Mouse (Mus musculus) hindbrain, embryonic 16.5 days (tissue): ENCODE results near the gene Atp1b2. TPM values are rescaled to one million over a fixed set of nuclear protein-coding genes. Genes with fewer than 3 reads are reported as not detected.

Source experiments
- ATAC-seq: fragments of 200-750 bp; cut with Nextera tagmentation; 2 replicates; pipeline ENCODE4 v1.8.0; 2017; ENCODE audit warnings: moderate TSS enrichment, moderate library complexity
- H3K27ac ChIP-seq: fragments of 300-500 bp; sonication (generic); 2 replicates; pipeline ENCODE4 v1.5.1; 2014; ENCODE audit warnings: low read depth, mild to moderate bottlenecking, control low read depth, low read length, moderate library complexity
- H3K27me3 ChIP-seq: fragments of 300-500 bp; sonication (generic); replicated peaks from 2 replicates; pipeline ENCODE4 v1.6.1; 2014; ENCODE audit warnings: low read length; ENCODE audit not compliant: control insufficient read depth, insufficient read depth
- H3K36me3 ChIP-seq: fragments of 300-500 bp; sonication (generic); 2 replicates; pipeline ENCODE4 v1.6.1; 2014; ENCODE audit warnings: mild to moderate bottlenecking, low read length, moderate library complexity, mixed read lengths; ENCODE audit not compliant: control insufficient read depth, insufficient read depth
- H3K4me1 ChIP-seq: fragments of 300-500 bp; sonication (generic); 2 replicates; pipeline ENCODE4 v1.6.1; 2014; ENCODE audit warnings: low read depth, low read length; ENCODE audit not compliant: control insufficient read depth, insufficient read depth
- H3K4me2 ChIP-seq: fragments of 300-500 bp; sonication (generic); 2 replicates; pipeline ENCODE4 v1.6.1; 2014; ENCODE audit warnings: mild to moderate bottlenecking, low read length, control low read depth, moderate library complexity
- H3K4me3 ChIP-seq: fragments of 300-500 bp; sonication (generic); 2 replicates; pipeline ENCODE4 v1.5.1; 2014; ENCODE audit warnings: mild to moderate bottlenecking, low read length, control low read depth, moderate library complexity
- H3K9ac ChIP-seq: fragments of 300-500 bp; sonication (generic); 2 replicates; pipeline ENCODE4 v1.6.1; 2014; ENCODE audit warnings: low read depth, mild to moderate bottlenecking, control low read depth, low read length, moderate library complexity
- H3K9me3 ChIP-seq: fragments of 300-500 bp; sonication (generic); 2 replicates; pipeline ENCODE4 v1.6.1; 2014; ENCODE audit warnings: mild to moderate bottlenecking, low read length, moderate library complexity; ENCODE audit not compliant: control insufficient read depth
- WGBS: fragments of 180-500 bp; shearing (Covaris S2); extraction: QIAGEN DNeasy Blood & Tissue Kit; methylation state at CpG from one replicate; pipeline ENCODE4 v1.1.7; 2014; 5-methylcytosine and 5-hydroxymethylcytosine counted together
- polyA plus RNA-seq: library from polyadenylated mRNA; unstranded; fragments of >200 nt; fragmentation: Nextera tagmentation; extraction: Ambion mirVana; gene quantifications from 2 replicates; pipeline ENCODE4 v1.2.1, GENCODE M21; 2015

Atp1b2 gene
- polyA plus RNA-seq, 1 experiment from 2014 or later, result 105 TPM

- peak overlapping the region; percentile 61 for H3K9ac ChIP-seq
- WGBS, result 2% methylated on average over 39 of the region's 39 CpGs
- H3K4me2 ChIP-seq, result peak overlapping the region; percentile 84
- no peaks in the 10 kb centered on the region for H3K9me3 ChIP-seq
- no peaks in the 10 kb centered on the region for H3K27me3 ChIP-seq
- H3K4me1 ChIP-seq, result peaks cover 24% of the 10 kb centered on the region
- H3K36me3 ChIP-seq, result no peaks in the 10 kb centered on the region; the same call in 1 of the 2 replicates
- ATAC-seq, result peak; percentile 86
- H3K27ac ChIP-seq, result peak overlapping the region; percentile 89
- H3K4me3 ChIP-seq, result peak overlapping the region; percentile 62
Observed at GRCm38 (mm10) chr11:69579128-69580017, 26.4 kb downstream of the Atp1b2 start.

GRCm38 (mm10) chr11:69578301-69578700 lies 27.4 kb downstream of the Atp1b2 start:
- no peak for ATAC-seq
- Histone ChIP-seq H3K4me2 (peak overlapping the region; percentile 75), H3K9me3 (no peaks in the 10 kb centered on the region), H3K9ac (peak overlapping the region; percentile 60), H3K4me1 (peaks cover 24% of the 10 kb centered on the region), H3K27me3 (no peaks in the 10 kb centered on the region), H3K27ac (no peak overlapping the region), H3K4me3 (peak overlapping the region; percentile 62), H3K36me3 (no peaks in the 10 kb centered on the region; the same call in 1 of the 2 replicates)
- WGBS, result 12% methylated on average over 15 of the region's 15 CpGs

- H3K4me2 ChIP-seq, result no peak overlapping the region
- H3K27ac ChIP-seq, result no peak overlapping the region
Observed at GRCm38 (mm10) chr11:69576307-69576706, 29.4 kb downstream of the Atp1b2 start.

GRCm38 (mm10) chr11:69575220-69575619 lies 30.5 kb downstream of the Atp1b2 start:
- Histone ChIP-seq H3K4me2 (no peak overlapping the region), H3K27ac (no peak overlapping the region), H3K36me3 (peaks cover 2% of the 10 kb centered on the region; the same call in 1 of the 2 replicates), H3K9me3 (no peaks in the 10 kb centered on the region), H3K4me3 (no peak overlapping the region), H3K27me3 (no peaks in the 10 kb centered on the region), H3K9ac (no peak overlapping the region), H3K4me1 (peaks cover 20% of the 10 kb centered on the region)
- WGBS, result 64% methylated on average over 3 of the region's 3 CpGs
- no peak for ATAC-seq

More at GRCm38 (mm10) chr11:69576307-69576706, 29.4 kb downstream of the Atp1b2 start:
- ATAC-seq, result no peak
- WGBS, result 73% methylated on average over 5 of the region's 5 CpGs
- Histone ChIP-seq H3K4me3 (no peak overlapping the region), H3K4me1 (peaks cover 20% of the 10 kb centered on the region), H3K36me3 (no peaks in the 10 kb centered on the region; the same call in 1 of the 2 replicates), H3K27me3 (no peaks in the 10 kb centered on the region), H3K9me3 (no peaks in the 10 kb centered on the region), H3K9ac (no peak overlapping the region)

DNA sequence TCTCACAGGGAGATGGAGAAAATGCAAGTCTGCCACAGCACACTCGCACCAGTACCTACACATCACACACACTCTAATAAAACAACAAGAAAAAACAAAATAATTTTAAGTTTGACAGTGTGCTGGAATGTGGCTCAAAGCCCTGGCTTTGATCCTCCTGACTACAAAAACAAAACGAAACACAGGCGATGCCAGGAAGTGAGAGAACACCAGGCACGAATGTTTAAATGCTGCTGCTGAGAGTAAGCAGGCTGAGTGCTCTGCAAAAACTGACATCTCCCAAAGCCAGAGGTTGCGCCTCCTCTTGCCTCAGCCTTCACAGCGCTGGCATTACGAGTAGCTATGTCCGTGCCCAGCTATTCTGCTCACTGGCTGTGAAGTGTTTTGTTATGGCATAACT lies 40.6 kb downstream of the Atp1b2 start:
- no peak overlapping the region for H3K9ac ChIP-seq
- WGBS, result 86% methylated on average over 8 of the region's 8 CpGs
- no peak overlapping the region for H3K4me3 ChIP-seq
- H3K36me3 ChIP-seq, result peaks cover 5% of the 10 kb centered on the region
- H3K4me2 ChIP-seq, result no peak overlapping the region
- ATAC-seq, result no peak
- no peaks in the 10 kb centered on the region for H3K9me3 ChIP-seq
- H3K27me3 ChIP-seq, result no peaks in the 10 kb centered on the region
- peaks cover 14% of the 10 kb centered on the region for H3K4me1 ChIP-seq
- H3K27ac ChIP-seq, result no peak overlapping the region

DNA sequence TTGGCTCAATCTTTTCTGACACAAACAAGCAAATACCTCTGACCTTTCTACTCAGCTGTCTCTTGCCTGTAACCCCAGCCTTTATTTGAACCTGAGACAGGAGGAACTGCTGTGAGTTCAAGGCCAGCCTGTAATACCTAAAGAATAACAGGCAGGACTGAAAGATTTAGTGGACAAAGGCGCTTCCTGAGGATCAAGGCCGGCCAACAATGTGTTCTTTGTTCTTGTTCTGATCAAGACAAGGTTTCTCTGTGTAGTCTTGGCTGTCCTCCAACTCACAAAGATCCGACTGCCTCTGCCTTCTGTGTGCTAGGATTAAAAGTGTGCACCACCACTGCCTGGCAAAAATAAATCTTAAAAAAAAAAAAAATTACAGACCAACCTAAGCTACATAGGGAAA lies 41.4 kb downstream of the Atp1b2 start:
- Histone ChIP-seq H3K4me2 (no peak overlapping the region), H3K4me1 (peaks cover 14% of the 10 kb centered on the region)
- 47% methylated on average over 3 of the region's 3 CpGs for WGBS

GRCm38 (mm10) chr11:69563373-69563772 lies 42.4 kb downstream of the Atp1b2 start:
- no peak overlapping the region for H3K9ac ChIP-seq
- no peaks in the 10 kb centered on the region for H3K27me3 ChIP-seq
- no peak overlapping the region for H3K27ac ChIP-seq
- H3K9me3 ChIP-seq, result no peaks in the 10 kb centered on the region
- H3K4me2 ChIP-seq, result no peak overlapping the region
- H3K4me1 ChIP-seq, result peaks cover 24% of the 10 kb centered on the region
- peaks cover 5% of the 10 kb centered on the region for H3K36me3 ChIP-seq
- no peak for ATAC-seq
- 87% methylated on average over 13 of the region's 13 CpGs for WGBS
- no peak overlapping the region for H3K4me3 ChIP-seq

More for the DNA sequence above, 41.4 kb downstream of the Atp1b2 start:
- Histone ChIP-seq H3K36me3 (peaks cover 5% of the 10 kb centered on the region), H3K27me3 (no peaks in the 10 kb centered on the region), H3K9me3 (no peaks in the 10 kb centered on the region), H3K27ac (no peak overlapping the region), H3K4me3 (no peak overlapping the region), H3K9ac (no peak overlapping the region)
- no peak for ATAC-seq

DNA sequence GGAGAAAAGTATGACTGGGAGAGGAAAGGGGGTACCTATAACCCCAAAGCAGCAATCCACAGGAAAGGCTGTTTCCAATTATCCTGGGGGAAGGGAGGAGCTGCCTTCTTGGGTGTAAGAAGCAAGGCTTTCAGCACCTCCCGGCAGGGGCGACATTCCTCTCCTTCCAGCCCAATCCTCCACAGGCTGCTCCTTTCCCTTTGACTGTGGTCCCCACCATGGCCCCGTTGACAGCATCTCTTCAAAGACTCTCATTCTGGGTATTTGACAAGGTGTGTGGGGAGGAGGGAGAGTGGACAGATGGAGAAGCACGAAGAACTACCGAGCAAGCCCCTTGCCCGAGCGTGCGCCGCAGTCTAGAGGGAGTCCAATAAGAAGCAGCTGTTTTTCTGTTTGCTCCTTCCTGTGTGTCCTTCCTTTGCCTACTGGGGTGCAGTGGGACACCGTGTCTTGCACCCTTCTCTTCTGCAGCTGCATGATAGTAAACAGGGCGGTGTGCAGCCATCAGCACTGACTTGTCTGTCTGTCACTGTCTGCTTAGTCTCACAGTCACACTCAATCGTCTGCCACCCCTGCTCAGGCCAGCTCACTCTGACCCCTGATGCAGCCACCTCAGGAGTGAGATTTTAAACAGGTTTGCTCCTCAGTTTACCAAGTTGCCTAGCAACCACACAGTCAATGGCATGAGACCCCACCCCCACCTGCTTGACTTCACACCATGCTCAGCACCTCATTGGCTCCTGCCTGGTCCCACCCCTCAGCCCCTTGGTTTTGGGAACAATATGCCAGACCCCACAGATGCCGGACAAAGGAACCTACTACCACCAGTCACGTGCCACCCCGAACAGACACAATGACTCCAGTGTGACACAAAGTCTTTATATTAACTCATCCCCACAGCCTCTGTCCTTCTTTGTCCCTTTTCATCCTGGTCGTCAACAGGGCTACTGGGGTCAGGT lies 44.6 kb downstream of the Atp1b2 start:
- H3K4me1 ChIP-seq, result peaks cover 46% of the 10 kb centered on the region
- H3K27ac ChIP-seq, result peak overlapping the region; percentile 41; the same call in 1 of the 2 replicates
- H3K9ac ChIP-seq, result peak overlapping the region; percentile 88; the same call in 1 of the 2 replicates
- H3K4me2 ChIP-seq, result peak overlapping the region; percentile 92
- H3K9me3 ChIP-seq, result no peaks in the 10 kb centered on the region
- H3K4me3 ChIP-seq, result peak overlapping the region; percentile 66
- peak; percentile 60 for ATAC-seq
- no peaks in the 10 kb centered on the region for H3K27me3 ChIP-seq
- peaks cover 5% of the 10 kb centered on the region for H3K36me3 ChIP-seq
- WGBS, result 12% methylated on average over 16 of the region's 16 CpGs
